Mouse (Mus musculus) liver, adult 2 months (tissue): ENCODE measurements around the gene Hebp2.

ENCODE experiments used
- CTCF ChIP-seq: fragments of 200-500 bp; IDR thresholded peaks from 2 replicates; pipeline ENCODE4 v1.5.1; 2011; ENCODE audit warnings: low read depth, low read length, control low read depth
- POLR2A ChIP-seq: fragments of 200-500 bp; IDR thresholded peaks from 2 replicates; pipeline ENCODE4 v1.6.1; 2011; ENCODE audit warnings: low read length, control low read depth; ENCODE audit not compliant: insufficient read depth; ENCODE audit errors: extremely low read depth

GRCm38 (mm10) chr10:18493010-18493894, 52.6 kb downstream of the Hebp2 start:
- no peak for TF ChIP-seq POLR2A
- no peak for TF ChIP-seq CTCF
